Mouse (Mus musculus): ENCODE measurements around the gene Sft2d2. TPM values are rescaled to one million over a fixed set of nuclear protein-coding genes. Genes with fewer than 3 reads are reported as not detected.

The Sft2d2 gene
- polyA plus RNA-seq, 1 experiment from 2014 or later = 14.2 TPM

DNA sequence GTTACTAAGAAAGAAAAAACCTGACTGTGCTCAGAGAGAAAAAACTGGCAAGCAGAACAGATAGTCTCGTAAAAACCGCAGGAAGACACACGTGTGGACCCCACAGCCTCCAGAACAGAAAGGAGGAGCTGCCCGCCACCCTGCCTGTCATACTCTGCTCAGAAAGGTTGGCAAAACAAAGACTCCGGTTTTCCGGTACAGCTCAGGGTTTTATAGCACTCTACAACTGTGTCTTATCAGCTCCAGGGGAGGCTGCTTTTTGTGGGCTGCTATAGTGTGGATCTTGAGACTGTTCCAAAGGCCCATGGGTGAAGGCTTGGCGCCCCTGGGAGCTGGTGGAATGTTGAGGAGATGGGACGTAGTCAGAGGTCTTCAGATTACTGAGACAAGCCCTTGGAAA lies 43.0 kb downstream of the Sft2d2 start:
- Histone ChIP-seq H3K27ac (replicated peaks; ENCODE audit: low read depth, low read length) (no peak overlapping the region), H3K4me2 (ENCODE audit: low read depth, low read length) (no peak overlapping the region), H3K9me3 (replicated peaks; ENCODE audit: control insufficient read depth, low read length) (no peaks in the 10 kb centered on the region), H3K36me3 (replicated peaks; ENCODE audit: control insufficient read depth, insufficient read depth, low read depth, low read length) (no peaks in the 10 kb centered on the region), H3K4me1 (ENCODE audit: control insufficient read depth, insufficient read depth, low read length) (no peaks in the 10 kb centered on the region), H3K4me3 (ENCODE audit: low read depth, low read length) (no peak overlapping the region), H3K9ac (replicated peaks; ENCODE audit: low read length) (no peak overlapping the region), H3K27me3 (ENCODE audit: control insufficient read depth, insufficient read depth, low read length) (no peaks in the 10 kb centered on the region)
- WGBS = 82% methylated on average over 8 of the region's 8 CpGs
- DNase-seq (ENCODE audit: low spot score) = no peak
- ATAC-seq (replicated peaks; ENCODE audit: insufficient number of reproducible peaks, low FRiP score, low TSS enrichment, low read depth) = no peak

DNA sequence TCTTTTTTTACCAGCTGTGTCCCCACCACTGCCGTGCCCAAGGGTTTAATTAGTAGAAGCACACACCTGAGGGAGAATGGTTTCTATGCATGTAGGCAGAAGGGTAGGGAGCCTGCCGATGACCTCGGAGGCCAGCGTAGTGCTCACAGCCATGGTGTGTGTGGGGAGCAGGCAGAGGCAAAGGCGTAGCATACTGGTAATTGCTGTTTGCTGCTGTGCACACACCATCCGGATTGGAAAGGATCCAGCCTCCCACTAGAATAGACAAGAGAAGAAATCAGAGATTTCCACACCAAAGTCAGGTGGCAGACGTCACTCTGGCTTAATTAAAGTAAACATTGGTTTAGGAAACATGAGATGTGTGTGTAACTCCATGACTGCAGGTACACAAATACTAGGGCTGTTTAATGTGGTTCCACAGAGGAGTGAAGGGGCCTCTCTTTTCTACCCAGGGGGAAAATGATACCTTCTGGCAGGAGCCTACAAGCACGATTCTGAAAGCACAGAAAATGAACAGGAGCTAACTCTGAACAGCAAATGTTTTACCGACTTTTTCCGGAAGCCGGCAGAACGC lies 51.8 kb downstream of the Sft2d2 start:
- H3K27me3 ChIP-seq (ENCODE audit: control insufficient read depth, insufficient read depth, low read length) = no peaks in the 10 kb centered on the region
- H3K4me3 ChIP-seq (ENCODE audit: low read depth, low read length) = no peak overlapping the region
- H3K4me2 ChIP-seq (ENCODE audit: low read depth, low read length) = no peak overlapping the region
- ATAC-seq (replicated peaks; ENCODE audit: insufficient number of reproducible peaks, low FRiP score, low TSS enrichment, low read depth) (no peak), DNase-seq (ENCODE audit: low spot score) (no peak)
- no peaks in the 10 kb centered on the region for H3K36me3 ChIP-seq (replicated peaks; ENCODE audit: control insufficient read depth, insufficient read depth, low read depth, low read length)
- no peak overlapping the region for H3K27ac ChIP-seq (replicated peaks; ENCODE audit: low read depth, low read length)
- 71% methylated on average over 12 of the region's 12 CpGs for WGBS
- no peak overlapping the region for H3K9ac ChIP-seq (replicated peaks; ENCODE audit: low read length)
- H3K4me1 ChIP-seq (ENCODE audit: control insufficient read depth, insufficient read depth, low read length) = no peaks in the 10 kb centered on the region
- no peaks in the 10 kb centered on the region for H3K9me3 ChIP-seq (replicated peaks; ENCODE audit: control insufficient read depth, low read length)

DNA sequence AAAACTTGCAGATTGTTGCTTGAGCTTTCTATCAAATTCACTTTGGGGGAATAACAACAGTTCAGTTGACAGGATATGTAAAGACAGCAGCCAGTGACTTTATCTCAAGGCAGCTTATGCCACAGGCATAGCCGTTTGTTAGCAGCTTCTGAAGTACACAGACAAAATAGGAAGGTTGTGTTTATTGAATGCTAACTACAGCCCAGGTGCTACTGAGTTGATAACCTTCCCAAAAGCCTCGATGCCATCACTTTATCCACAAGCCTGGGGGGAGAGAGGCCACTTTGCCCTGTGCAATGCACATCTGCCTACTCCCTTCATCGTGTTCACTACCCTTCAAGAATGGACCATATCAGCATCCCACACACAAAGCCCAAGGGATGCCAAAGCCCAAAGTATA lies 54.0 kb downstream of the Sft2d2 start:
- Histone ChIP-seq H3K27me3 (ENCODE audit: control insufficient read depth, insufficient read depth, low read length) (no peaks in the 10 kb centered on the region), H3K9me3 (replicated peaks; ENCODE audit: control insufficient read depth, low read length) (no peaks in the 10 kb centered on the region), H3K36me3 (replicated peaks; ENCODE audit: control insufficient read depth, insufficient read depth, low read depth, low read length) (no peaks in the 10 kb centered on the region), H3K4me1 (ENCODE audit: control insufficient read depth, insufficient read depth, low read length) (no peaks in the 10 kb centered on the region), H3K9ac (replicated peaks; ENCODE audit: low read length) (no peak overlapping the region), H3K4me2 (ENCODE audit: low read depth, low read length) (no peak overlapping the region), H3K4me3 (ENCODE audit: low read depth, low read length) (no peak overlapping the region), H3K27ac (replicated peaks; ENCODE audit: low read depth, low read length) (no peak overlapping the region)
- no peak for DNase-seq (ENCODE audit: low spot score)
- no peak for ATAC-seq (replicated peaks; ENCODE audit: insufficient number of reproducible peaks, low FRiP score, low TSS enrichment, low read depth)
- WGBS = 70% methylated on average over 3 of the region's 3 CpGs

GRCm38 (mm10) chr1:165133858-165134257 lies 60.4 kb downstream of the Sft2d2 start:
- no peak overlapping the region for H3K27ac ChIP-seq (replicated peaks; ENCODE audit: low read depth, low read length)
- no peaks in the 10 kb centered on the region for H3K27me3 ChIP-seq (ENCODE audit: control insufficient read depth, insufficient read depth, low read length)
- no peak for DNase-seq (ENCODE audit: low spot score)
- H3K9ac ChIP-seq (replicated peaks; ENCODE audit: low read length) = no peak overlapping the region
- no peak for ATAC-seq (replicated peaks; ENCODE audit: insufficient number of reproducible peaks, low FRiP score, low TSS enrichment, low read depth)
- no peak overlapping the region for H3K4me3 ChIP-seq (ENCODE audit: low read depth, low read length)
- no peaks in the 10 kb centered on the region for H3K4me1 ChIP-seq (ENCODE audit: control insufficient read depth, insufficient read depth, low read length)
- no peaks in the 10 kb centered on the region for H3K36me3 ChIP-seq (replicated peaks; ENCODE audit: control insufficient read depth, insufficient read depth, low read depth, low read length)
- no peaks in the 10 kb centered on the region for H3K9me3 ChIP-seq (replicated peaks; ENCODE audit: control insufficient read depth, low read length)
- WGBS = 74% methylated on average over 2 of the region's 2 CpGs
- no peak overlapping the region for H3K4me2 ChIP-seq (ENCODE audit: low read depth, low read length)

GRCm38 (mm10) chr1:165133279-165133678 lies 61.0 kb downstream of the Sft2d2 start:
- no peak overlapping the region for H3K9ac ChIP-seq (replicated peaks; ENCODE audit: low read length)

DNA sequence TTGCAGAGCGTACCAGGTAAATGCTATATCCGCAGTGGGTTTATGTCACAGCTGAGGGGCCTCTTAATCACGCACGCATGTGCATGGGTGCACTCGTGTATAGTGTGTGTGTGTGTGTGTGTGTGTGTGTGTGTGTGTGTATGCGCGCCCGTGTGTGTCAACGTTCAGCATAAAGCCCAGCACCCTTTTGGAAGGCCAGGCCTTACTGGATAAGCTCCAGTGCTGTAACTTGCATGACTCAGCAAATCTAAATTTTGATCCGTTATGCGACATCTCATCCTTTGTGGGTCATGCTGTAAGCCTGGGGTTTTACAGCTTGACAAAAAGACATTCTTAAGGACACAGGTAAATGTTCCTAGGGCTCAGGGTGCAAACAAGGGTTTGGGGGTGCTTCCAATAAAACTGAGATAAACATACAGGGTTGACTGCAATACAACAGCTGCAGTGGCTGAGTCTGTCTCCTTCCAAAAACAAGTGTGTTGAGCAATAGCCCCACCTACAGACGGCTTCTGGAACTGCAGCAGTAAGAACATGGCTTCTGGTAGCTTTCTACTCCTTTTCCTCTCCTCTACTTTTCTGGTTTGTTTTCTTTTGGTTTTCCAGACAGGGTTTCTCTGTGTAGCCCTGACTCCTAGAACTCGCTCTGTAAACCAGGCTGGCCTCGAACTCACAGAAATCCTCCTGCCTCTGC lies 61.9 kb downstream of the Sft2d2 start:
- ATAC-seq (replicated peaks; ENCODE audit: insufficient number of reproducible peaks, low FRiP score, low TSS enrichment, low read depth) = no peak
- no peak overlapping the region for H3K4me2 ChIP-seq (ENCODE audit: low read depth, low read length)
- H3K36me3 ChIP-seq (replicated peaks; ENCODE audit: control insufficient read depth, insufficient read depth, low read depth, low read length) = no peaks in the 10 kb centered on the region
- H3K27me3 ChIP-seq (ENCODE audit: control insufficient read depth, insufficient read depth, low read length) = no peaks in the 10 kb centered on the region
- no peaks in the 10 kb centered on the region for H3K9me3 ChIP-seq (replicated peaks; ENCODE audit: control insufficient read depth, low read length)
- no peak overlapping the region for H3K4me3 ChIP-seq (ENCODE audit: low read depth, low read length)
- no peak overlapping the region for H3K27ac ChIP-seq (replicated peaks; ENCODE audit: low read depth, low read length)
- no peak overlapping the region for H3K9ac ChIP-seq (replicated peaks; ENCODE audit: low read length)
- peak; percentile 83 for DNase-seq (ENCODE audit: low spot score)
- H3K4me1 ChIP-seq (ENCODE audit: control insufficient read depth, insufficient read depth, low read length) = no peaks in the 10 kb centered on the region
- WGBS = 76% methylated on average over 14 of the region's 14 CpGs

More at GRCm38 (mm10) chr1:165133279-165133678, 61.0 kb downstream of the Sft2d2 start:
- H3K36me3 ChIP-seq (replicated peaks; ENCODE audit: control insufficient read depth, insufficient read depth, low read depth, low read length) = no peaks in the 10 kb centered on the region
- DNase-seq (ENCODE audit: low spot score) (no peak), ATAC-seq (replicated peaks; ENCODE audit: insufficient number of reproducible peaks, low FRiP score, low TSS enrichment, low read depth) (no peak)
- no peaks in the 10 kb centered on the region for H3K9me3 ChIP-seq (replicated peaks; ENCODE audit: control insufficient read depth, low read length)
- H3K27me3 ChIP-seq (ENCODE audit: control insufficient read depth, insufficient read depth, low read length) = no peaks in the 10 kb centered on the region
- H3K4me2 ChIP-seq (ENCODE audit: low read depth, low read length) = no peak overlapping the region
- 69% methylated on average over 5 of the region's 5 CpGs for WGBS
- H3K4me3 ChIP-seq (ENCODE audit: low read depth, low read length) = no peak overlapping the region
- H3K4me1 ChIP-seq (ENCODE audit: control insufficient read depth, insufficient read depth, low read length) = no peaks in the 10 kb centered on the region
- no peak overlapping the region for H3K27ac ChIP-seq (replicated peaks; ENCODE audit: low read depth, low read length)

GRCm38 (mm10) chr1:165129573-165129972 lies 64.7 kb downstream of the Sft2d2 start:
- Histone ChIP-seq H3K36me3 (replicated peaks; ENCODE audit: control insufficient read depth, insufficient read depth, low read depth, low read length) (no peaks in the 10 kb centered on the region), H3K4me2 (ENCODE audit: low read depth, low read length) (no peak overlapping the region), H3K9me3 (replicated peaks; ENCODE audit: control insufficient read depth, low read length) (no peaks in the 10 kb centered on the region), H3K4me3 (ENCODE audit: low read depth, low read length) (no peak overlapping the region), H3K9ac (replicated peaks; ENCODE audit: low read length) (no peak overlapping the region), H3K27ac (replicated peaks; ENCODE audit: low read depth, low read length) (no peak overlapping the region), H3K27me3 (ENCODE audit: control insufficient read depth, insufficient read depth, low read length) (no peaks in the 10 kb centered on the region), H3K4me1 (ENCODE audit: control insufficient read depth, insufficient read depth, low read length) (no peaks in the 10 kb centered on the region)
- WGBS = 67% methylated on average over 5 of the region's 5 CpGs
- ATAC-seq (replicated peaks; ENCODE audit: insufficient number of reproducible peaks, low FRiP score, low TSS enrichment, low read depth) = no peak
- no peak for DNase-seq (ENCODE audit: low spot score)
